Mouse (Mus musculus) olfactory bulb, adult 2 months (tissue): ENCODE results near the gene Prelp. TPM values are rescaled to one million over a fixed set of nuclear protein-coding genes. Genes with fewer than 3 reads are reported as not detected.

Experiments
- H3K27ac ChIP-seq: fragments of 200-500 bp; 2 replicates; pipeline ENCODE4 v1.5.1; 2012; ENCODE audit warnings: low read depth, low read length; ENCODE audit not compliant: insufficient read depth
- H3K4me1 ChIP-seq: fragments of 200-500 bp; 2 replicates; pipeline ENCODE4 v1.6.1; 2012; ENCODE audit warnings: low read length; ENCODE audit not compliant: control insufficient read depth, insufficient read depth
- H3K4me3 ChIP-seq: fragments of 200-500 bp; 2 replicates; pipeline ENCODE4 v1.5.1; 2012; ENCODE audit warnings: mild to moderate bottlenecking, low read depth, low read length, moderate library complexity; ENCODE audit not compliant: insufficient read depth
- CTCF ChIP-seq: fragments of 200-500 bp; IDR thresholded peaks from 2 replicates; pipeline ENCODE4 v1.5.1; 2012; ENCODE audit warnings: low read depth, mild to moderate bottlenecking, low read length, moderate library complexity; ENCODE audit not compliant: insufficient read depth
- POLR2A ChIP-seq: fragments of 200-500 bp; IDR thresholded peaks from 2 replicates; pipeline ENCODE4 v1.6.1; 2012; ENCODE audit warnings: mild to moderate bottlenecking, low read depth, low read length, moderate library complexity; ENCODE audit not compliant: insufficient read depth
- WGBS: fragments of 180-500 bp; shearing (Covaris S2); methylation state at CpG from one replicate; pipeline ENCODE4 v1.1.7; 2018; 5-methylcytosine and 5-hydroxymethylcytosine counted together
- polyA plus RNA-seq: library from polyadenylated mRNA; stranded (reverse); fragments of >200 nt; gene quantifications from 2 replicates; pipeline ENCODE4 v1.2.4, GENCODE M21; 2012; ENCODE audit warnings: low replicate concordance; ENCODE audit not compliant: missing spikeins, insufficient read depth, insufficient read length

Prelp gene
- polyA plus RNA-seq, 1 experiment, result not detected

DNA sequence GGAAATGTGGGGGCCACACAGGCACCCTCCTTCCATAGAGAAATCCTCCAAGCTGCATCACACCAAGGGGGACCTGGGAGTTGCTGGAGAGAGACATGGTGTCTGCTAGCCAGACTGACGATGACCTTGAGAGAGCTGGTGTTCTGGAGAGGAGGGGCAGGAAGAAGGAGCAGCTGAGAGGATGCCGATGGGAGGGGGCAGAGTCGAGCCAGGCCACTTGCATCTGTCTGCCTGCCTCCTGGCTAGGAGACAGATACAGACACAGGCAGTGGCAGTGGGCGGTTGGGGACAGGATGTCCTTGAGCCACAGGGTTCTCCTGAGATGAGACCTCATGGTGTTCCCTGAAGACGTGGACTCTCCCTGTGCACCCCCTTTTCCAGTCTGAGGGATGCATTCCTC lies 29.7 kb downstream of the Prelp start:
- WGBS, result 44% methylated on average over 5 of the region's 5 CpGs

DNA sequence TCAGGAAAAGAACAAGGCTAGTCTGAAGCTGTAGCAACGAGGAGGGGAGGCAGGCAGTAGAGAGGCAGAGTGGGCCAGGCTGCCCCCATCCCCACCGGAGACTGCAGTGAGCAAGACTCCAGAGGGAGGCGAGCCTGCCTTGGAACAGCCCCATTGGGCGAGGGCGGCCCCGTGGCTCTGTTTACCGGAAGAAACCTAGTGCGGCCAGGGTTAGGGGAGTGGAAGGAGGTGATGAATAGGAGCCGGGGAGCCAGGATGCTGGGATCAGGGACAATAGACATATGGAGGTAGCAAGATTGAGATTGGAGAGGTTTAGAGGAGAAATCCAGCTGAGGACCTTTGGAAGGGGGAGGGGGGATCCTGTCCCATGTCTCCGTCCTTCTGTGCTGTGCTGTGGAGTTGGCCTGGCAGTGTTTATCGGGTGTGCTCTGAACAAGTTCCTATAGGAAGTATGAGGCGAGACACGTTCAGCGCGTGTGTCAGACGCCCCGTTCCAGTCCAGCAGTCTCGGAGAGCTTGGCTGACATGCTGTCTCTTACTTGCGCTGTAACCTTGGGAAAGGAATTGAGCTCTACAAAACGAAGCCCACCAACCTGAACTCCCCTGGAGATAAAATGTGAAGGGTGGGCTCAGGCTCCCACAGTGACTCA lies 31.1 kb downstream of the Prelp start:
- TF ChIP-seq POLR2A (no peak), CTCF (no peak)
- WGBS, result 42% methylated on average over 20 of the region's 20 CpGs
- Histone ChIP-seq H3K4me1 (peaks cover 43% of the 10 kb centered on the region), H3K27ac (no peak overlapping the region), H3K4me3 (no peak overlapping the region)

More for the DNA sequence above, 29.7 kb downstream of the Prelp start:
- Histone ChIP-seq H3K4me3 (no peak overlapping the region), H3K4me1 (peaks cover 33% of the 10 kb centered on the region), H3K27ac (no peak overlapping the region)
- TF ChIP-seq CTCF (no peak), POLR2A (no peak)

GRCm38 (mm10) chr1:133887538-133888250 lies 33.5 kb downstream of the Prelp start:
- H3K4me1 ChIP-seq, result peaks cover 60% of the 10 kb centered on the region
- no peak for TF ChIP-seq CTCF
- no peak for TF ChIP-seq POLR2A
- peak overlapping the region; percentile 56; the same call in 1 of the 2 replicates for H3K27ac ChIP-seq

GRCm38 (mm10) chr1:133887044-133887443 lies 34.2 kb downstream of the Prelp start:
- WGBS, result 6% methylated on average over 8 of the region's 8 CpGs
- TF ChIP-seq POLR2A (no peak), CTCF (no peak)
- H3K27ac ChIP-seq, result peak overlapping the region; percentile 56
- peaks cover 63% of the 10 kb centered on the region for H3K4me1 ChIP-seq
- no peak overlapping the region; the same call in 1 of the 2 replicates for H3K4me3 ChIP-seq

More at GRCm38 (mm10) chr1:133887538-133888250, 33.5 kb downstream of the Prelp start:
- H3K4me3 ChIP-seq, result no peak overlapping the region
- 81% methylated on average over 5 of the region's 5 CpGs for WGBS

- WGBS, result 32% methylated on average over 6 of the region's 6 CpGs
Observed at GRCm38 (mm10) chr1:133886431-133886830, 34.8 kb downstream of the Prelp start.

DNA sequence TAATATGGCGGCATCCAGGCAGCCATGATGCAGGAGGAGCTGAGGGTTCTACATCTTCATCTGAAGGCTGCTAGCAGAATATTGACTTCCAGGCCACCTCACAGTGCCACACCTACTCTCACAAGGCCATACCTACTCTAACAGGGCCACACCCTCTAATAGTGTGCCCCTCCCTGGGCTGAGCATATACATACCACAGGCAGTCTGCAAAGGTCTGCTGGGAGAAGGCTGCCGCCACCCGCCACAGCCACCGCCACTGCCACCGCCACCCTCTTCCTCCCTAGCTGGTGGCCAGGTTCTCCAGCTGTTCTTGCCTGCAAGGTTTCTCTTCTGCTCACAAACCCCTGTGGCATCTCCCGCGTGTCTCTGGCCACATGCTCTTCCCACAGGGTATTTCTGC lies 35.4 kb downstream of the Prelp start:
- peaks cover 62% of the 10 kb centered on the region for H3K4me1 ChIP-seq
- TF ChIP-seq CTCF (no peak), POLR2A (no peak)
- 92% methylated on average over 7 of the region's 7 CpGs for WGBS
- H3K4me3 ChIP-seq, result no peak overlapping the region
- no peak overlapping the region for H3K27ac ChIP-seq

More at GRCm38 (mm10) chr1:133886431-133886830, 34.8 kb downstream of the Prelp start:
- no peak overlapping the region for H3K4me3 ChIP-seq
- peaks cover 64% of the 10 kb centered on the region for H3K4me1 ChIP-seq
- no peak for TF ChIP-seq CTCF
- TF ChIP-seq POLR2A, result no peak
- H3K27ac ChIP-seq, result peak overlapping the region; percentile 40; the same call in 1 of the 2 replicates

DNA sequence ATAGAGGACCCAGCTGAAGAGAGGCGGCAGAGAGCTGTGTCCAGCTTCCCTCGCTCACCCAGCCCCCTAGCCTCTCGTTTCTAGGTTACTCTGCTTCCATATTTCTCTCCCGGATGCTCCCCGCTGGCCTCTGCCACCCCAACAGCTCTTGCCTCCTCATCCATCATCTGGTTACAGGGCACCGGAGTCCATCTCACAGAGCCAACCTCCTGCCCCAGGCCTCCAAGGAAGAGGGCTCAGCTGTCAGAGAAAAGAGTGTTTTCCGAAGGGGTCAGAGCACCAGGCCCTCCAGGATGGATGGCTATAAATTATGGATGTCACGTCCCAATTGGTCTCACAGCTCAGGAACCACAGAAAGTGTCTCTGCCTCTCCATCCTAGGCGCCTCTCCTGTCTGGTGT lies 36.5 kb downstream of the Prelp start:
- peaks cover 55% of the 10 kb centered on the region for H3K4me1 ChIP-seq
- H3K27ac ChIP-seq, result 0 out of 2 replicates have a peak overlapping the region, but pooled peaks have one; percentile 16
- 87% methylated on average over 9 of the region's 9 CpGs for WGBS
- TF ChIP-seq POLR2A, result no peak
- TF ChIP-seq CTCF, result no peak
- H3K4me3 ChIP-seq, result no peak overlapping the region

GRCm38 (mm10) chr1:133884090-133884489 lies 37.1 kb downstream of the Prelp start:
- Histone ChIP-seq H3K27ac (peak overlapping the region; percentile 16; the same call in 1 of the 2 replicates), H3K4me3 (no peak overlapping the region), H3K4me1 (peaks cover 54% of the 10 kb centered on the region)
- TF ChIP-seq CTCF, result no peak
- no peak for TF ChIP-seq POLR2A
- WGBS, result 35% methylated on average over 6 of the region's 6 CpGs

- TF ChIP-seq CTCF, result no peak
- no peak for TF ChIP-seq POLR2A
- WGBS, result 72% methylated on average over 11 of the region's 11 CpGs
- Histone ChIP-seq H3K4me3 (no peak overlapping the region), H3K4me1 (peaks cover 53% of the 10 kb centered on the region), H3K27ac (no peak overlapping the region)
Observed at GRCm38 (mm10) chr1:133882283-133883217, 38.7 kb downstream of the Prelp start.
